Mouse (Mus musculus) skeletal muscle tissue, adult 2 months (tissue): ENCODE measurements around the gene Mapk14.

Source experiments
- DNase-seq: peaks from one replicate; pipeline ENCODE4 v3.0.0-alpha.2; 2012; ENCODE audit warnings: low read depth, low spot score

Gene Mapk14

DNA sequence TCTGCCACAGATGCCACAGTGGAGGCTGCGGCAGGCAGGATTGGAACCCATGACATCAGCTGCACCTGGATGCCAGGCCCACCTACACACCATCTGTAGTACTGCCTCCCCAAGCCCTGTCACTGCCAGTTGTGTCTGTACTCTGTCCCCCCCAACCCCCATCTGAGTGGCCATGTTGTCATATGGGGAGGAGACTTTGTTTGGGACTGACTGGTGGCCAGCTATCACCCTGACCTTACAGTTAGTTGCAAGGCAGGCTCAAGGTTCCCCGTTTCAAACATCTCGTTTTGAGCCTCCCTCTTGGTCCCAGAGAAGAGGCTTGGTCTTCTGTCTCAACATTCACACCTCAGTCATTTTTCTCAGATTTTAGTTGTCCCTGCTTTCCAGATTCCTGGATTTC is 88.6 kb downstream of the Mapk14 start:
- DNase-seq = no peak

DNA sequence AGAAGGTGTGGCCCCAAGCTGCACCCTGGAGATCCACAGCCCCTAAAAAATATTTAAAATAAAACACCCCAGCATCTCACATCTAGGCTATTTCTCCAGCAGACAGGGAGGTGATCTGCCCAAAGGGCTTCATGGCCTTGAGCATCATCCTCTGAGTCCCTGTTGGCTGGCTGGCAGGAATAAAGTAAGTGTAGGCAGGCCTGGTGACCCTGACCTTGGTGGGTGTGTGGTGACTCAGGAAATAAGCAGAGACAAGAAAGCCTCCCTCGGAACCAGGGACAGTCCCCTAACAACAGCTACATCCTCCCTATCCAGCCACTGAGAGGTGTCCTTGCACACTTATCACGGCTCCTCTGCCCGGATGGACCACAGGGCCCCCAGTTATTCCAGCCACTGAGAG is 89.7 kb downstream of the Mapk14 start:
- DNase-seq = no peak

DNA sequence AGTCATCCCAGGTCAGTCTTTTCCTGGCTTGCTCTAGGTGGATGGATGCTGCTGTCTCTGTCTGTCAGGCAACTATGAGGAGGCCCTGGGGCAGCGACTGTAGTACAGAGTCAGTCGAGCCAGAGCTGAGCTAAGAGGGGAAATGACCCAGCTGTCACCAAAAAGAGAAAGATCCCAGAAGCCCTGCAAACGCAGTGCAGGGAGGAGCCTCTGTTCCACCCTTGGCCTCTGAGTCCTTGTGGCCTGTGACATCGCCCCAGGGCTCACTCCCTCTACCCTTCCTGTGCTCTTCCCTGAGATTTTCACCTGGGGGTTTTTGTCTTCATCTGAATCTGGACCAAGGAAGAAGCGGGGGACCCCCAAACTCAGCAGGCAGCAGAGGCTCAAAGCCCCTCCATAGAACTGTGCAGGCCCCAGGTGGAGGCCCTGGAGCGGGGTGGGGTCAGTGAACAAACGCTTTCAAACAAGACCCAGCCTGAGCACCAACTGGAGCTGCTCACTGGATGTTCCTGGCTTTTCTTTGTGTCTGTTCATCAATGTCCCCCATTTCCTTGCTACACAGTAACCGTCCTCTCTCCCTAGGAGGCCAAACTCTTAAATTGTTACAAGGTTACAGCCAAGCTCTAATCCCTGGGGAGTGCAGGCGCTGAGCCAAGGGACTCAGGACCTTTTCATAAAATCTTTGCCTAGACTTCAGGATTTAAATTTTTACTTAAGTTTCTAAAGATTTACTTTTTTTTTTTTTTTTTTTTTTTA is 90.3 kb downstream of the Mapk14 start:
- DNase-seq = no peak

DNA sequence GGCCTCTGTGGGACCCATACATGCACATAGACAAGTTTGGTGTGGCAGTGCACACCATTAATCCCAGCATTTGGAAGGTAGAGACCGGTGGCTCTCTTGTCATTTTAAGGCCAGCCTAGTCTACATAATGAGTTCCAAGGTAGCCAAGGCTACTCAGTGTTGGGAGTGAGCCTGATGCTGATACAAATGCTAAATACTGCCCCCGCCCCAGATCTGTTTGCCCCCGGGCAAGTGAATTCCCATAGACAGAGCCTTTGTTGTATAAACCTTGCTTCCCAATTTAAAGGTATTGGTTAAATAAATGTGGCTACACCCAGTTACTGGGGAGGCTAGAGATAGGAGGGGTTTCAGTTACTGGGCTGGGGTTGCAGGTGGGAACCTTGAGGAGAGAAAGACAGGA is 93.9 kb downstream of the Mapk14 start:
- no peak for DNase-seq

DNA sequence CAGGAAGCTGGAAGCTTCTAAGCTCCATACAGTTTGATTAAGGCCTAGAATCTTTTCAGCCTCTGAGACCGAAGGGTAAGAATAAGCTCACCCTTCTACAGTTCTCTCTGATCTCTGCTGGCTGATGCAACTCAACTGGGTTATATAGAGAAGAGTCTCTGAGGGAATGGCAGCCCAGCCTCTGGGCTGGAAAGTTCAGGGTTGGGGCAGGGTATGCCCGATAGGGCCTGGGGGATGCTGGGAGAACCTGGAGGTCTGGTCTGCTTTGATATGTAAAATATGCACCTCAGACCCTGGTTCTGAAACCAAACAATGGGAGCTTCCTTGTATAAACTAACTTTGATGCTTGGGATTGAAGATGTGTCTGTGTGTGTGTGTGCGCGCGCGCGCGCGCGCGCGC is 96.4 kb downstream of the Mapk14 start:
- DNase-seq = no peak

DNA sequence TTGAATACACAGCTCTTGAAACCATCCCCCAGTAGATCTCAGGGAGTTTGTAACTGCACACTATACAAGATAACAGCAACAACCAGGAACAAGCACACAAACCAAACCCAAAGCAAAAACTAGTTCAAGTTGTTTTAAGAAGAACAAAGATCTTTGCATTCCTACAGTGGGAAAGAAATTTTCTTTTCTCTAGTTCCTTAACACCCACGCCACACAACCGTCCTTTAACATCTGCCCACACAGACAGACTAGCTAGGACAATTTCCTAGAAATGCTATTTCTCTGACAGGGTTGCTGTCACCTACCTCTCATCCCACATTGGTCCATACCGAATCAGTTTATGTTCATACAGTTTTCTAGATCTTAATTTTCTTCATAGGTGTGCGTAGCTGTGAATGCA is 105.9 kb downstream of the Mapk14 start:
- no peak for DNase-seq
